Mouse (Mus musculus) hindbrain, postnatal 0 days (tissue): ENCODE measurements around the gene Slc36a4. TPM values are rescaled to one million over a fixed set of nuclear protein-coding genes. Genes with fewer than 3 reads are reported as not detected.

Experiments
- ATAC-seq: fragments of 200-750 bp; cut with Nextera tagmentation; 2 replicates; pipeline ENCODE4 v1.8.0; 2017; ENCODE audit warnings: mild to moderate bottlenecking, moderate TSS enrichment, moderate library complexity
- DNase-seq: peaks from one replicate; pipeline ENCODE4 v3.0.0-alpha.2; 2015; ENCODE audit warnings: low spot score
- H3K27ac ChIP-seq: fragments of 300-500 bp; sonication (generic); 2 replicates; pipeline ENCODE4 v1.5.1; 2014; ENCODE audit warnings: mild to moderate bottlenecking
- H3K27me3 ChIP-seq: fragments of 300-500 bp; sonication (generic); 2 replicates; pipeline ENCODE4 v1.6.1; 2014; ENCODE audit warnings: low read length, mixed read lengths; ENCODE audit not compliant: insufficient read depth
- H3K36me3 ChIP-seq: fragments of 300-500 bp; sonication (generic); 2 replicates; pipeline ENCODE4 v1.6.1; 2014; ENCODE audit warnings: low read length, mixed read lengths; ENCODE audit not compliant: insufficient read depth
- H3K4me1 ChIP-seq: fragments of 300-500 bp; sonication (generic); 2 replicates; pipeline ENCODE4 v1.6.1; 2014; ENCODE audit warnings: antibody characterized with exemption, low read length, mixed read lengths; ENCODE audit not compliant: insufficient read depth
- H3K4me2 ChIP-seq: fragments of 300-500 bp; sonication (generic); 2 replicates; pipeline ENCODE4 v1.6.1; 2014; ENCODE audit warnings: low read depth, mild to moderate bottlenecking, low read length, moderate library complexity, mixed read lengths
- H3K4me3 ChIP-seq: fragments of 300-500 bp; sonication (generic); 2 replicates; pipeline ENCODE4 v1.5.1; 2014; ENCODE audit warnings: low read length
- H3K9ac ChIP-seq: fragments of 300-500 bp; sonication (generic); replicated peaks from 2 replicates; pipeline ENCODE4 v1.6.1; 2014; ENCODE audit warnings: mild to moderate bottlenecking, low read length, moderate library complexity, mixed read lengths
- H3K9me3 ChIP-seq: fragments of 300-500 bp; sonication (generic); 2 replicates; pipeline ENCODE4 v1.6.1; 2016; ENCODE audit warnings: low read length, mixed read lengths
- CTCF ChIP-seq: IDR thresholded peaks from 2 replicates; pipeline ENCODE4 v1.5.1; 2016; ENCODE audit warnings: antibody characterized with exemption, control low read depth, low read depth
- WGBS: fragments of 180-500 bp; shearing (Covaris S2); extraction: QIAGEN DNeasy Blood & Tissue Kit; methylation state at CpG from one replicate; pipeline ENCODE4 v1.1.7; 2014; 5-methylcytosine and 5-hydroxymethylcytosine counted together
- polyA plus RNA-seq: library from polyadenylated mRNA; unstranded; fragments of >200 nt; fragmentation: Nextera tagmentation; extraction: Ambion mirVana; gene quantifications from 2 replicates; pipeline ENCODE4 v1.2.1, GENCODE M21; 2015
- total RNA-seq: library from RNA; depleted of rRNA; stranded (reverse); fragments of >200 nt; gene quantifications from 2 replicates; pipeline ENCODE4 v1.2.3, GENCODE M21; 2014; rRNA removed

The Slc36a4 gene
- total and polyA plus RNA-seq, 2 experiments from 2014 or later: 26.7 to 43.6 TPM

GRCm38 (mm10) chr9:15786610-15787009 lies 77.1 kb downstream of the Slc36a4 start:
- TF ChIP-seq CTCF: no peak
- no peak for ATAC-seq
- H3K4me1 ChIP-seq: no peaks in the 10 kb centered on the region

GRCm38 (mm10) chr9:15792076-15792475 lies 82.5 kb downstream of the Slc36a4 start:
- WGBS: 90% methylated on average over 9 of the region's 9 CpGs
- Histone ChIP-seq H3K27me3 (no peaks in the 10 kb centered on the region), H3K36me3 (no peaks in the 10 kb centered on the region), H3K4me3 (no peak overlapping the region), H3K9ac (no peak overlapping the region), H3K4me2 (no peak overlapping the region), H3K9me3 (no peaks in the 10 kb centered on the region), H3K4me1 (no peaks in the 10 kb centered on the region), H3K27ac (no peak overlapping the region)
- TF ChIP-seq CTCF: no peak
- DNase-seq (no peak), ATAC-seq (no peak)

More at GRCm38 (mm10) chr9:15786610-15787009, 77.1 kb downstream of the Slc36a4 start:
- H3K27me3 ChIP-seq: no peaks in the 10 kb centered on the region
- DNase-seq: no peak
- no peak overlapping the region for H3K4me3 ChIP-seq
- H3K9ac ChIP-seq: no peak overlapping the region
- 75% methylated on average over 2 of the region's 2 CpGs for WGBS
- H3K27ac ChIP-seq: no peak overlapping the region
- no peaks in the 10 kb centered on the region for H3K9me3 ChIP-seq
- no peak overlapping the region for H3K4me2 ChIP-seq
- H3K36me3 ChIP-seq: no peaks in the 10 kb centered on the region

Other genes with a start within 250 kb of the Slc36a4 start
- gene Smco4, start 216.3 kb upstream of the Slc36a4 start, total RNA-seq: 3.6 and 6.1 TPM in 2 replicates
- gene Smco4, start 216.3 kb upstream of the Slc36a4 start, polyA plus RNA-seq: 0.60 and 1.3 TPM in 2 replicates
- 0.75 and 1.7 TPM in 2 replicates for gene Deup1, start 81.8 kb upstream of the Slc36a4 start, total RNA-seq
- gene Deup1, start 81.8 kb upstream of the Slc36a4 start, polyA plus RNA-seq: 2.4 and 2.6 TPM in 2 replicates
- gene Mtnr1b, start 164.8 kb downstream of the Slc36a4 start, total RNA-seq: not detected in 2 replicates
- gene Mtnr1b, start 164.8 kb downstream of the Slc36a4 start, polyA plus RNA-seq: not detected in 2 replicates